Mouse (Mus musculus): Measurements from ENCODE around the gene Ndufs2. TPM values are rescaled to one million over a fixed set of nuclear protein-coding genes. Genes with fewer than 3 reads are reported as not detected.

Gene Ndufs2
- polyA plus RNA-seq, 1 experiment from 2014 or later: 244 TPM

GRCm38 (mm10) chr1:171235791-171236190 is 15.4 kb downstream of the Ndufs2 start:
- Histone ChIP-seq H3K4me3 (ENCODE audit: low read depth, low read length) (no peak overlapping the region), H3K4me1 (ENCODE audit: insufficient read depth) (no peaks in the 10 kb centered on the region), H3K9ac (no peak overlapping the region), H3K9me3 (ENCODE audit: low read depth, low read length) (no peaks in the 10 kb centered on the region), H3K27me3 (ENCODE audit: insufficient read depth, low read length) (no peaks in the 10 kb centered on the region), H3K36me3 (ENCODE audit: insufficient read depth) (peaks cover 74% of the 10 kb centered on the region), H3K4me2 (no peak overlapping the region), H3K27ac (ENCODE audit: low read depth) (no peak overlapping the region)
- DNase-seq (no peak), ATAC-seq (ENCODE audit: insufficient read depth) (no peak)
- WGBS: 76% methylated on average over 3 of the region's 4 CpGs
- TF ChIP-seq CTCF (IDR thresholded peaks at IDR 0.05; ENCODE audit: low read depth): no peak

- Histone ChIP-seq H3K36me3 (ENCODE audit: insufficient read depth) (peaks cover 62% of the 10 kb centered on the region), H3K4me3 (ENCODE audit: low read depth, low read length) (no peak overlapping the region), H3K9ac (no peak overlapping the region), H3K4me2 (no peak overlapping the region), H3K9me3 (ENCODE audit: low read depth, low read length) (no peaks in the 10 kb centered on the region), H3K27ac (ENCODE audit: low read depth) (no peak overlapping the region), H3K27me3 (ENCODE audit: insufficient read depth, low read length) (no peaks in the 10 kb centered on the region), H3K4me1 (ENCODE audit: insufficient read depth) (no peaks in the 10 kb centered on the region)
- 84% methylated on average over 4 of the region's 4 CpGs for WGBS
- TF ChIP-seq CTCF (IDR thresholded peaks at IDR 0.05; ENCODE audit: low read depth): no peak
- no peak for ATAC-seq (ENCODE audit: insufficient read depth)
- DNase-seq: no peak
Observed at GRCm38 (mm10) chr1:171234538-171234937, 16.6 kb downstream of the Ndufs2 start.

- Histone ChIP-seq H3K36me3 (ENCODE audit: insufficient read depth) (peaks cover 58% of the 10 kb centered on the region), H3K27ac (ENCODE audit: low read depth) (no peak within 1 kb of the TSS), H3K9ac (no peak within 1 kb of the TSS), H3K4me1 (ENCODE audit: insufficient read depth) (no peaks in the 10 kb centered on the region), H3K9me3 (ENCODE audit: low read depth, low read length) (no peaks in the 10 kb centered on the region), H3K4me3 (ENCODE audit: low read depth, low read length) (no peak within 1 kb of the TSS), H3K27me3 (ENCODE audit: insufficient read depth, low read length) (no peaks in the 10 kb centered on the region), H3K4me2 (no peak within 1 kb of the TSS)
- no peak for TF ChIP-seq CTCF (IDR thresholded peaks at IDR 0.05; ENCODE audit: low read depth)
- 87% methylated on average over 14 of the region's 14 CpGs for WGBS
- DNase-seq: no peak
- no peak for ATAC-seq (ENCODE audit: insufficient read depth)
Observed at GRCm38 (mm10) chr1:171234126-171234525, 17.1 kb downstream of the Ndufs2 start, which contains the start of gene Fcer1g. Gene Fcer1g, minus strand, starts transcription at chr1:171234365.

GRCm38 (mm10) chr1:171232800-171233730 is 18.1 kb downstream of the Ndufs2 start:
- TF ChIP-seq CTCF (IDR thresholded peaks at IDR 0.05; ENCODE audit: low read depth): no peak
- Histone ChIP-seq H3K9me3 (ENCODE audit: low read depth, low read length) (no peaks in the 10 kb centered on the region), H3K4me3 (ENCODE audit: low read depth, low read length) (no peak overlapping the region), H3K27me3 (ENCODE audit: insufficient read depth, low read length) (no peaks in the 10 kb centered on the region), H3K4me2 (no peak overlapping the region), H3K36me3 (ENCODE audit: insufficient read depth) (peaks cover 47% of the 10 kb centered on the region), H3K4me1 (ENCODE audit: insufficient read depth) (no peaks in the 10 kb centered on the region), H3K9ac (no peak overlapping the region), H3K27ac (ENCODE audit: low read depth) (no peak overlapping the region)
- ATAC-seq (ENCODE audit: insufficient read depth): no peak
- no peak for DNase-seq
- 78% methylated on average over 12 of the region's 12 CpGs for WGBS

- no peak overlapping the region for H3K4me3 ChIP-seq (ENCODE audit: low read depth, low read length)
- WGBS: 81% methylated on average over 5 of the region's 5 CpGs
Observed at GRCm38 (mm10) chr1:171232348-171232747, 18.8 kb downstream of the Ndufs2 start.

GRCm38 (mm10) chr1:171231844-171232243 is 19.3 kb downstream of the Ndufs2 start:
- DNase-seq (no peak), ATAC-seq (ENCODE audit: insufficient read depth) (no peak)
- no peak overlapping the region for H3K27ac ChIP-seq (ENCODE audit: low read depth)
- H3K9me3 ChIP-seq (ENCODE audit: low read depth, low read length): no peaks in the 10 kb centered on the region
- H3K27me3 ChIP-seq (ENCODE audit: insufficient read depth, low read length): no peaks in the 10 kb centered on the region
- H3K36me3 ChIP-seq (ENCODE audit: insufficient read depth): peaks cover 35% of the 10 kb centered on the region
- no peak for TF ChIP-seq CTCF (IDR thresholded peaks at IDR 0.05; ENCODE audit: low read depth)
- 72% methylated on average over 4 of the region's 4 CpGs for WGBS
- no peaks in the 10 kb centered on the region for H3K4me1 ChIP-seq (ENCODE audit: insufficient read depth)
- H3K4me2 ChIP-seq: no peak overlapping the region
- no peak overlapping the region for H3K4me3 ChIP-seq (ENCODE audit: low read depth, low read length)
- H3K9ac ChIP-seq: no peak overlapping the region

More at GRCm38 (mm10) chr1:171232348-171232747, 18.8 kb downstream of the Ndufs2 start:
- Histone ChIP-seq H3K27me3 (ENCODE audit: insufficient read depth, low read length) (no peaks in the 10 kb centered on the region), H3K36me3 (ENCODE audit: insufficient read depth) (peaks cover 40% of the 10 kb centered on the region), H3K27ac (ENCODE audit: low read depth) (no peak overlapping the region), H3K4me1 (ENCODE audit: insufficient read depth) (no peaks in the 10 kb centered on the region), H3K9ac (no peak overlapping the region), H3K9me3 (ENCODE audit: low read depth, low read length) (no peaks in the 10 kb centered on the region), H3K4me2 (no peak overlapping the region)
- DNase-seq: no peak
- ATAC-seq (ENCODE audit: insufficient read depth): no peak
- TF ChIP-seq CTCF (IDR thresholded peaks at IDR 0.05; ENCODE audit: low read depth): no peak

GRCm38 (mm10) chr1:171230215-171230614 is 21.0 kb downstream of the Ndufs2 start:
- ATAC-seq (ENCODE audit: insufficient read depth): no peak
- 77% methylated on average over 3 of the region's 3 CpGs for WGBS
- H3K4me1 ChIP-seq (ENCODE audit: insufficient read depth): no peaks in the 10 kb centered on the region
- peaks cover 19% of the 10 kb centered on the region for H3K36me3 ChIP-seq (ENCODE audit: insufficient read depth)
- DNase-seq: no peak
- H3K4me3 ChIP-seq (ENCODE audit: low read depth, low read length): no peak overlapping the region
- TF ChIP-seq CTCF (IDR thresholded peaks at IDR 0.05; ENCODE audit: low read depth): no peak
- no peak overlapping the region for H3K27ac ChIP-seq (ENCODE audit: low read depth)
- no peaks in the 10 kb centered on the region for H3K9me3 ChIP-seq (ENCODE audit: low read depth, low read length)
- no peaks in the 10 kb centered on the region for H3K27me3 ChIP-seq (ENCODE audit: insufficient read depth, low read length)
- H3K4me2 ChIP-seq: no peak overlapping the region
- no peak overlapping the region for H3K9ac ChIP-seq
